Mouse (Mus musculus): Measurements from ENCODE around the gene Akt1.
A peak's percentile ranks its signal among the peaks of the same experiment; 100 is the strongest.

Akt1 gene

GRCm38 (mm10) chr12:112674132-112675011, at the start of gene Akt1:
Gene Akt1 (minus strand): TSS chr12:112674884.
- ATAC-seq (ENCODE audit: low TSS enrichment), result peak; percentile 31

DNA sequence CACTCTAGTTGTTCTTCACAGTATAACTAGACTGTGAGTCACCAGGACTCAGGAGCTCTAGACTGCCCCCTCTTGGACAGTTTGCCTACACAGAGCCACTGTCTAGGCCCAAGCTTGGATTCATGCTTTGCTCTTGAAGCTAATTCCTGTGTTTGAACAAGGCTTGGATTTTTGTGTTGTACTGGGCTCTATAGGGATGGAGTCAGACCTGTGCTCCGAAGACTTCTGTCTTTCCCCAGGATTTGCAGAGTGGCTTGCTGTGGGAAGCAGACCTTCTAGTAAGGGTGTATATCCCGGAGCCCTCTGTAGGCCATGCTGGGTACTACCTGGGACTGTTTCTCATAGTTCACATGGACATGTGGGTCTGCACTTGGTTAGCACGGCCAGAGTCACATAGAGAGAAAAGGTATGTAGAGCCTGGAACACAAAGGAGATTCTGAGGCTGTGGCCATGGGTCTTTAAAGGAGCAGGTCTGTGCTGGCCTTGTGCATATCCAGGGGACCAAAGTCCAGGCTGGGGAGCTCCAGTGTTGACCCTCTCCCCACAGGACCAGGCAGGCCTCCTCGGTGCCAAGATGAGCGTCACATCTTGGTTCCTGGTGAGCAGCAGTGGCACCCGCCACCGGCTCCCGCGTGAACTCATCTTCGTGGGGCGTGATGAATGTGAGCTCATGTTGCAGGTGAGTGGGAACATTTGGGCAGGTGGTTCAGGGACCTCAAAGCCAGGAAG, 49.6 kb upstream of the Akt1 start:
- ATAC-seq (ENCODE audit: low TSS enrichment), result peak; percentile 45

- no peak for ATAC-seq (ENCODE audit: low TSS enrichment)
Observed at GRCm38 (mm10) chr12:112723445-112723844, 48.8 kb upstream of the Akt1 start.

DNA sequence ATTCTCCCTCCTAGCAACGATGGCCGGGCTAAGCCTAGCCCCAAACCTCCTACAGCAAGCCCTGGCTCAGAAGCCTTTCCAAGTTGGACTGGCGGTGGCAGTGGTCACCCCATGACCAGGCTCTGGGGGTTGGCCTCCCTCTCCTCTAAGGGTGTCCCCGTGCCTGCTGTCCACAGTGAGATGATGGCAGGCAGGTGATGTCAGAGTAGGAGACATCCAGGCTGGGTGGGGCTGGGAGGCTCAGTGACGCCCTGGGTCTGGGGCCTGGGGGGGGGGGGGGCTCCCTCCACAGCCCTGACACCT, 48.3 kb upstream of the Akt1 start:
- ATAC-seq (ENCODE audit: low TSS enrichment), result no peak

- ATAC-seq (ENCODE audit: low TSS enrichment), result peak; percentile 38
Observed at GRCm38 (mm10) chr12:112722240-112723027, 47.8 kb upstream of the Akt1 start.

DNA sequence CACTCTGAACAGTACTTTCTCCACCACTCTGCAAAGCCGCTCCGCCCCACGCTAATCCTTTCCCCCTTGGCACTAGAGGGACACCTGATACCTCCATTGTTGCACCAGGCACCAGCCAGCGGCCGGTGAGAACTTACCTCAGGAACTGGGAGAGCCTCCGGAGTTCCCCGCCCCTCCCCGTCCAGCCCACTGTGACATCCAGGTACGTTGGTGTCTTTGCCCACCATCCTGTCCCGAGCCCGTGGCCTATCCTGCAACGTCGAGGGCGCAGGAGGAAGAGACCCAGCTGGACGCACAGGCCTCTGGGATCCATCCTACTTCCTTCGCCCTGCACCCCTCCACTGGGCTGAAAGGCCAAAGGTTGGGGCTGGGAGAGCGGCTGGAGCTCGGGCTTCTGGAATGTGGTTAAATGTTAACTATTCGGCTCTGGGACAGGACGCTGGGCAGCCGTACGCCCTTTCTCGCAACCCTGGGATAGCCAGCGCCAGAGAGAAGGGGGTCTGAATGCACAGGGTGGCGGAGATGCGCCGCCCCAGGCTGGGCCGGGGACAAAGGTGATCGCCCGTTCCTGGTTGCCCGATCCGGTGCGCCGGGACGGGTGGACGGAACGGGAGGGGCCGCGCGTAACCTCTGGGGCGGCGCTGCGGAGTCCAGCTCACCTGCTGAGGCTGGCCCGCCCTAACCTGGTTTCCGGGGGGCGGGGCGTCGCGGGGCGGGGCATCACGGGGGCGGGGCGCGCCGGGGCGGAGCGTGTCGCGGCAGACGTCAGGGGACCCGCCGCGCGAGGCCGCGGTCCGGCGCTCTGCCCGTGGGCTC, 46.9 kb upstream of the Akt1 start:
- peak; percentile 18 for ATAC-seq (ENCODE audit: low TSS enrichment)

GRCm38 (mm10) chr12:112720890-112721423, 46.3 kb upstream of the Akt1 start:
- ATAC-seq (ENCODE audit: low TSS enrichment), result no peak

- ATAC-seq (ENCODE audit: low TSS enrichment), result no peak
Observed at GRCm38 (mm10) chr12:112720216-112720615, 45.5 kb upstream of the Akt1 start, which contains the start of gene Cep170b. Gene Cep170b (plus strand): TSS chr12:112720455.

GRCm38 (mm10) chr12:112718995-112719394, 44.3 kb upstream of the Akt1 start:
- no peak for ATAC-seq (ENCODE audit: low TSS enrichment)

GRCm38 (mm10) chr12:112717140-112717539, 42.5 kb upstream of the Akt1 start:
- no peak for ATAC-seq (ENCODE audit: low TSS enrichment)

DNA sequence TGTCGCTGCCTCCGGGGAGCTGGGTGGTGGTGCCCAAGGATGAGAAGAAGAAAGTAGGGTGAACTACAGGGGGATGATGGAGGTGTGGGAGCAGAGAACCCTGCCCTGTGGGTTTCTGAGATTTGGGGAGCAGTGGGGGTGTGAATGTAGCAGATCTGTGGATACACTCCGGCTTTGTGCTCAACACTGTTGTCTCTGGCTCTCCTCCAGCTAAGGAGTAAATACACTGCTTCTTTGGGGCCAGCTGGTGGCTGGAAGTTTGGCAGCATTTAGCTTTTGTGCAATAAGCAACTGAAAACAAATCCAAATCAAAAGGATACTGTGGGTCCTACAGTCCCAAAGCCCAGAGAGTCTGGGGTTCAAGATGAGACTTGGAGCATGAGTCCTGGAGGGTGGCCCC, 39.3 kb upstream of the Akt1 start:
- ATAC-seq (ENCODE audit: low TSS enrichment), result peak; percentile 24; the same call in 1 of the 2 replicates

DNA sequence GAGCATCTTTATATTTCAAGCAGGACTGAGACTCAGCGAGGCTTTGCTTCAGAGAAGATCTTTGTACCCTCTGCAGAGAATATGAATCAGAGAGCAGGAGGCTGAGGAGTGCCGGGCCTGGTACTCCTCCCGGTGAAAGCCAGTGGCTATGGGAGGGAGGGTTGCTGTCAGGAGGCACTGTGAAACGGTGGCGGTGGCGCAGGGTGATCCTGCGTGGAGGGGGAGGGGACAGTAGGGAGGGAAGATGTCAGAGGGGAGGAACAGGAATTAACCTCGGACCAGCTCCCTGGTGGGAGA, 32.8 kb upstream of the Akt1 start:
- ATAC-seq (ENCODE audit: low TSS enrichment), result no peak

DNA sequence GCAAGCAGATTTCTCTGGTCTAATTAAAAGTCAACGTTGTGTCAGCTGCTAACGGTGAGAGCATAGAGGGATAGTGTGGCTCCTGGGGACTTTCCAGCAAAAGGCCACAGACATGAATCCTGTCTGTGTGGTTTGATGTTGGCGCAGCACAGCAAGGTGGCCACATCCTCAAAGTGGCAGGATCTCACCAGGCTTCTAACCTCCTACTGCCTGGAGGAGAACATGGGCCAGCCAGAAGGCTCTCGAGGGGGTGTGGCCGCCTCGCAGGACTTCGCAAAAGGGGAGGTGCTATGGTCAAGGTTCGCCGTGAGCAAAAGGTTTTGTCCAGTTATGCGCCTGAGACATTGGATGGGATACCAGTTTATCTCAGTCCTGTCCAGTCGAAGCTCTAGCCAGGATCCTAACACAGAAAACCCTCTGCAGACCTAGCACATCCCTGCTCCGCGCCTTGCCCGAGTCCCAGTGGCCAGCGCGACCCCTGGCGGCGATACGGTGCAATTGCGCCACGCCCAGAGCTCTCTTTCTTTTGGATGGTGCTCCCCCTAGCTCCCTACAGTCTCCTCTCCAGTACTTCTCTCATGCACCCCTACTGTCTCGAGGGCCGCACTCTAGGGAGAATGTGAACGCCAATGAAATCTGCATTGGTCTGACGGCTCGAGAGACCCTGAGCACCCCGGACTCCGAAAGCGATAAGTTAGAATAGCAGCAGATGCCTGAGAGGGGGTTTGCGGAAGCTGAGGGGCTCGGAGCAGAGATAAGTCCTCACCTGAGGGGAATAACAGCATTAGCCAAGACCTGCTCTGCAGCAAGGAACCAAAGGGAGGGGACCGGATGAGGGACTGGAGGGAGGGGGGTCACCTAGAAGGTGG, 32.3 kb upstream of the Akt1 start:
- ATAC-seq (ENCODE audit: low TSS enrichment), result peak; percentile 93

GRCm38 (mm10) chr12:112702374-112703320, 28.0 kb upstream of the Akt1 start:
- ATAC-seq (ENCODE audit: low TSS enrichment), result no peak

DNA sequence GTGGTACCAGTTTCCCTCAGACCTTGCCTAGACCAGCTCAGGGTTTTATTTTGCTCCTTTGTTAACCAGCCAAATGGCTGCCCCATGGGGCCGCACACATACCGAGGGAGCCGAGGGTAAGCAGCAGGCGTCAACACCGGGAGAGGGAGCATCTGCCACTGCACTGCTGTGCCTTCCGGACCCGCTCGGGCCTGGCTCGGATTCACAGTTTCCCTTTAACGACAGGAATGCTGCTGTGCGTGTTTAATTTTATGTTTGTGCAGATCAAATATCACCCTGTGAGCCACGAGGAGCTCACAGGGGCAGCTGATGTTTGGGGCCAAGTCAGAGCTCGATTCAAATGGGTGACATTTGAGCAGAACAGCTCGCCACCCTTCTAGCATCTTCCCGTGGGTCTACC, 25.8 kb upstream of the Akt1 start:
- no peak for ATAC-seq (ENCODE audit: low TSS enrichment)

GRCm38 (mm10) chr12:112696806-112697425, 22.2 kb upstream of the Akt1 start:
- no peak for ATAC-seq (ENCODE audit: low TSS enrichment)

DNA sequence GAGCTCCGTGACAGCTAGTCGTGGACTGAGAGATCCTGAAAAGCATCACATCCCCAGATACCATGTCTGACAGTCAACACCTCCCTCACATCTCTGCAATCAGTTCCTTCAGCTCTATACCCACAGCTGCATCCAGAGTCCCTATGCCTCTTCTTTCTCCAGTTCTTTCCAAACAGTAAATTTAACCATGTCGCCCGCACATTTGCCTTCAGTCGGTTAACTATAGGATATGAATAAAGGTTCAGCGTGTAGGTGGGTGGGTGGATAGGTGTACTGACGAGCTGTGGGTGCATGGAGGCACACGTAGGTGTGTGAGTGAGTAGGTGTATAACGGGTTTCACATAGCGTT, 19.4 kb upstream of the Akt1 start:
- peak; percentile 28; the same call in 1 of the 2 replicates for ATAC-seq (ENCODE audit: low TSS enrichment)

GRCm38 (mm10) chr12:112693185-112694126, 18.8 kb upstream of the Akt1 start:
- ATAC-seq (ENCODE audit: low TSS enrichment), result peak; percentile 91
